Mouse (Mus musculus) neural tube, embryonic 11.5 days (tissue): ENCODE data around the gene Prkar1b. TPM values are rescaled to one million over a fixed set of nuclear protein-coding genes. Genes with fewer than 3 reads are reported as not detected.

ENCODE experiments used
- ATAC-seq: fragments of 200-750 bp; cut with Nextera tagmentation; 2 replicates; pipeline ENCODE4 v1.8.0; 2017; ENCODE audit warnings: moderate number of reproducible peaks, mild to moderate bottlenecking, moderate TSS enrichment, moderate library complexity; ENCODE audit not compliant: insufficient read depth, low FRiP score, low TSS enrichment
- DNase-seq: peaks from one replicate; pipeline ENCODE4 v3.0.0-alpha.2; 2015; ENCODE audit warnings: low spot score
- H3K27ac ChIP-seq: fragments of 300-500 bp; sonication (generic); 2 replicates; pipeline ENCODE4 v1.5.1; 2014; ENCODE audit warnings: low read depth, mild to moderate bottlenecking, low read length
- H3K27me3 ChIP-seq: fragments of 300-500 bp; sonication (generic); 2 replicates; pipeline ENCODE4 v1.6.1; 2014; ENCODE audit warnings: mild to moderate bottlenecking, low read length, mixed read lengths; ENCODE audit not compliant: control insufficient read depth, insufficient read depth
- H3K36me3 ChIP-seq: fragments of 300-500 bp; sonication (generic); 2 replicates; pipeline ENCODE4 v1.6.1; 2014; ENCODE audit warnings: mild to moderate bottlenecking, low read length, moderate library complexity, mixed read lengths; ENCODE audit not compliant: control insufficient read depth, insufficient read depth
- H3K4me1 ChIP-seq: fragments of 300-500 bp; sonication (generic); 2 replicates; pipeline ENCODE4 v1.6.1; 2014; ENCODE audit warnings: low read length, mixed read lengths; ENCODE audit not compliant: control insufficient read depth, insufficient read depth
- H3K4me2 ChIP-seq: fragments of 300-500 bp; sonication (generic); 2 replicates; pipeline ENCODE4 v1.6.1; 2014; ENCODE audit warnings: low read depth, mild to moderate bottlenecking, moderate library complexity
- H3K4me3 ChIP-seq: fragments of 300-500 bp; sonication (generic); 2 replicates; pipeline ENCODE4 v1.5.1; 2014; ENCODE audit warnings: low read depth, low read length
- H3K9ac ChIP-seq: fragments of 300-500 bp; sonication (generic); 2 replicates; pipeline ENCODE4 v1.6.1; 2014; ENCODE audit warnings: mild to moderate bottlenecking, low read length
- H3K9me3 ChIP-seq: fragments of 300-500 bp; sonication (generic); 2 replicates; pipeline ENCODE4 v1.6.1; 2016; ENCODE audit warnings: low read length; ENCODE audit not compliant: control insufficient read depth
- WGBS: fragments of 180-500 bp; shearing (Covaris S2); extraction: QIAGEN DNeasy Blood & Tissue Kit; methylation state at CpG from one replicate; pipeline ENCODE4 v1.1.7; 2014; 5-methylcytosine and 5-hydroxymethylcytosine counted together
- polyA plus RNA-seq: library from polyadenylated mRNA; unstranded; fragments of >200 nt; fragmentation: Nextera tagmentation; extraction: Ambion mirVana; gene quantifications from 2 replicates; pipeline ENCODE4 v1.2.1, GENCODE M21; 2014

Prkar1b gene
- polyA plus RNA-seq, 1 experiment from 2014 or later, result 39.4 TPM

DNA sequence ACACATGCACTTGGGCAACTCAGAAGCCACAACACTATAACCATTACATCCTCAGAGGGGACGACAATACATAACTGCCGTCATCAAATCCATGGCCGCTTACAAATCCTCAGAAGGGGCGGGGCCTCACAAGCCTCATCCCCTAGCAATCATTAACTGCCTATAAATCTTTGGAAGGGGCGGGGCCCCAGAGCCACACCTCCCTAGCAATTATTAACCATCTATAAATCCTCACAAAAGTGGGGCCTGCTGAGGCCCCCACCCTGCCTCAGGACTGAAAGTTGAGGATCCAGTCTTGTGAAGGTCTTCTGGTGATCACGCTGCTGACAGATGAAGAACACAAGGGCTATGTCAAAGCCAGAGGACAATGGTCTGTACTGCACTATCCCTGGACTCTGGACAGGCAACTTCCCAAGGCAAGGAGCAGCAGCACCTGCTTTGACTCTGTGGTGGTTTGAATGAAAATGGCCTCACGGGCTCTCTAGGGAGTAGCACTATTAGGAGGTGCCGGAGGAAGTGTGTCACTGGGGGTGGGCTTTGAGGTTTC lies 10.8 kb downstream of the Prkar1b start:
- Histone ChIP-seq H3K4me2 (no peak overlapping the region), H3K27ac (no peak overlapping the region), H3K9ac (no peak overlapping the region), H3K9me3 (no peaks in the 10 kb centered on the region), H3K4me3 (no peak overlapping the region), H3K4me1 (no peaks in the 10 kb centered on the region), H3K36me3 (no peaks in the 10 kb centered on the region; the same call in 1 of the 2 replicates), H3K27me3 (no peaks in the 10 kb centered on the region)
- no peak for DNase-seq
- WGBS, result 85% methylated on average over 8 of the region's 8 CpGs
- no peak for ATAC-seq

DNA sequence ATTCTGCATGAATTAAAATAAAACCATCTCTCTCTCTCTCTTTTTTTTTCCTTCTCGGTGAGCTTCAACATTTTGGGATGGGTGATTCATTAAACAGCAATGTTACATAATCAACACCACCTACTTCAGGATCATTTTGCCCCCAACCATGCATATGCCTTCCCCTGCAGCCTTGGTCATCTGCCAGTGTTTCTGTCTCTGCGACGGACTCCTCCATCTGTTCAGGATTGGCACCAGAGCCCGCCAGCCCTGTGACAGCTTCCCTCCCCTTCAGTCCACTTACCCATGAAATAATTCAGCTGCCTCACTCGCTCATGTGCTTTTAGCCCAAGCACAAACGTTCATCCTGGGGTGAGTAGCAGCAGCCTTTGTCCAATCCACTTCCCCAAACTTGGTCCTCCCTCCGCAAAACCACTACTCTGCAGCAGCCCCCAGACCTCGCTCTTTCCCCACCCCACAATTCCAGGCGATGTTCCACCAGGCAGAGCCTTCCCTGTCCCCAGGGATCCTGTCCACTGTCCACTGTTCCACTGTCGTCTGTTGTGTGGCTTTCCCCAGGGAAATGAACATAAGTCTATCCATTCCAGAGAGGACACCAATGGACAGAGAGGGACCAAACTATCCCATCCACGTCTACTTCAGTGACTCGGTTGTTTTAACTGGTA lies 11.4 kb downstream of the Prkar1b start:
- Histone ChIP-seq H3K4me1 (no peaks in the 10 kb centered on the region), H3K4me3 (no peak overlapping the region), H3K9ac (no peak overlapping the region), H3K9me3 (no peaks in the 10 kb centered on the region), H3K36me3 (no peaks in the 10 kb centered on the region), H3K27ac (no peak overlapping the region), H3K27me3 (no peaks in the 10 kb centered on the region), H3K4me2 (no peak overlapping the region)
- no peak for ATAC-seq
- no peak for DNase-seq
- WGBS, result 75% methylated on average over 12 of the region's 12 CpGs

DNA sequence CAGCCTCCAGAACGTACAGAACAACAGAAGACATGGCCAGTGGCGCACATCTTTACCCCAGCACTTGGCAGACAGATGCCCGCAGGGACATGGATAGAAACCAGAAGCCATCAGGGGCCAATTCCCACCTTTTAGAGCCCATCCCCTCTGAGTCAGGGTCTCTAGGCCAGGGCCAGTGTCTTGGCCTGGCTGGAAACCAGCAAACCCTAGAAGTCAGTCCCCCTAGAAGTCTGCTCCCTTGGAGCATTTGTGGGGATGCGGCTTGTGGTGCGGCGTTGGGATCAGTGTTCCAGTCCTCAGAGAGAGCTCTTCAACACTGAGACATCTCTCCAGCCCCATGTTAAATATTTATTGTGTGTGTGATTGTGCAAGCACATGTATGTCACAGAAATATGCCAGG lies 12.6 kb downstream of the Prkar1b start:
- DNase-seq, result no peak
- no peaks in the 10 kb centered on the region for H3K36me3 ChIP-seq
- no peak overlapping the region for H3K27ac ChIP-seq
- no peak overlapping the region for H3K9ac ChIP-seq
- no peaks in the 10 kb centered on the region for H3K9me3 ChIP-seq
- WGBS, result 90% methylated on average over 6 of the region's 6 CpGs
- no peak overlapping the region for H3K4me2 ChIP-seq
- H3K4me3 ChIP-seq, result no peak overlapping the region
- H3K4me1 ChIP-seq, result no peaks in the 10 kb centered on the region
- no peak for ATAC-seq
- no peaks in the 10 kb centered on the region for H3K27me3 ChIP-seq

DNA sequence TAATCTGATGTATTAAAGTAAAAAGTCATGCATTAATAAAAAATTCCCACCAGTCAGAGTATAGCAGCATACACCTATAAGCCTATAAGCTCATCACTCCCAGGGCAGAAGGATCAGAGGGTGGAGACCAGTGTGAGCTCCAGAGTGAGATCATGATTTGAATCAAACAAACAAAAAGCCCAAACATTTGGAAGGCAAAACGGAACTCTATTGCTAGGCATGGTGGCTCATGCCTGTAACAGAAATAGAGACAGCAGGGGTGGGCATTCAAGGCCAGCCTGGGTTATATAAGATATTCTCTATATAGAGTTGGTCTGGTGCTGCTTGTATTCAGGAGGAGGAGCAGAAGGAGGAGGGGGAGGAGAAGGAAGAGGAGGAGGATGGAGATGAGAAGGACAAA lies 13.5 kb downstream of the Prkar1b start:
- no peak for DNase-seq
- WGBS, result 67% methylated on average over 1 of the region's 1 CpGs
- no peak overlapping the region for H3K4me3 ChIP-seq

DNA sequence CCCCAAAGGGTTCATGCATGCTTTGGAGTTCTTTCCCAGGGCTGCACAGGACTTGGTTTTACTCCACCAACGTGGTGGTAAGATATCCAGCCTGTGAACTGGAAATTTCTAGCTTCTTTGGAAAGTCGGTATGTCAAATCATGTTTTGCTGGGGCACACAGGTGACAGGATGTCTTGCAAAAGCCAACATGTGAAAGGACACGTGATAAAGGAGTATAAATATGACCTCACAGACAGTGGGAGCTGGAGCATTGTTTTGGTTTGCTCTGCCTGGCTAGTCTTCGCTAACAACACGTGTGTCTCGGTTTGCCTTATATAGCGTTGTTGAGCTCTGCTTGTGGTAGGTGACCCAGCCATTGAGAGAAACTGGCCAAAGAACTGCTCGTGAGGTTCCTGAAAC lies 15.3 kb downstream of the Prkar1b start:
- Histone ChIP-seq H3K27me3 (peaks cover 7% of the 10 kb centered on the region; the same call in 1 of the 2 replicates), H3K9me3 (no peaks in the 10 kb centered on the region), H3K4me3 (no peak overlapping the region), H3K4me2 (no peak overlapping the region), H3K4me1 (no peaks in the 10 kb centered on the region), H3K27ac (no peak overlapping the region), H3K36me3 (no peaks in the 10 kb centered on the region), H3K9ac (no peak overlapping the region)
- 80% methylated on average over 8 of the region's 8 CpGs for WGBS
- DNase-seq, result no peak
- ATAC-seq, result no peak

More for the DNA sequence above, 13.5 kb downstream of the Prkar1b start:
- Histone ChIP-seq H3K9me3 (no peaks in the 10 kb centered on the region), H3K9ac (no peak overlapping the region), H3K27ac (no peak overlapping the region), H3K27me3 (no peaks in the 10 kb centered on the region), H3K36me3 (no peaks in the 10 kb centered on the region), H3K4me2 (no peak overlapping the region), H3K4me1 (no peaks in the 10 kb centered on the region)
- no peak for ATAC-seq

GRCm38 (mm10) chr5:139130351-139130750 lies 19.4 kb downstream of the Prkar1b start:
- DNase-seq, result no peak
- ATAC-seq, result no peak
- H3K9ac ChIP-seq, result no peak overlapping the region
- no peaks in the 10 kb centered on the region for H3K36me3 ChIP-seq
- no peak overlapping the region for H3K4me3 ChIP-seq
- no peak overlapping the region for H3K27ac ChIP-seq
- H3K9me3 ChIP-seq, result no peaks in the 10 kb centered on the region
- no peaks in the 10 kb centered on the region for H3K4me1 ChIP-seq
- H3K27me3 ChIP-seq, result peaks cover 7% of the 10 kb centered on the region; the same call in 1 of the 2 replicates
- WGBS, result 74% methylated on average over 5 of the region's 5 CpGs
- no peak overlapping the region for H3K4me2 ChIP-seq

GRCm38 (mm10) chr5:139129572-139130151 lies 20.1 kb downstream of the Prkar1b start:
- no peaks in the 10 kb centered on the region for H3K4me1 ChIP-seq
- DNase-seq, result peak; percentile 53
- peaks cover 7% of the 10 kb centered on the region; the same call in 1 of the 2 replicates for H3K27me3 ChIP-seq
- peak overlapping the region; percentile 87 for H3K4me2 ChIP-seq
- H3K9ac ChIP-seq, result peak overlapping the region; percentile 62
- H3K9me3 ChIP-seq, result no peaks in the 10 kb centered on the region
- H3K27ac ChIP-seq, result no peak overlapping the region
- ATAC-seq, result peak; percentile 55; the same call in 1 of the 2 replicates
- H3K4me3 ChIP-seq, result peak overlapping the region; percentile 54
- 3% methylated on average over 33 of the region's 55 CpGs for WGBS
- H3K36me3 ChIP-seq, result no peaks in the 10 kb centered on the region

DNA sequence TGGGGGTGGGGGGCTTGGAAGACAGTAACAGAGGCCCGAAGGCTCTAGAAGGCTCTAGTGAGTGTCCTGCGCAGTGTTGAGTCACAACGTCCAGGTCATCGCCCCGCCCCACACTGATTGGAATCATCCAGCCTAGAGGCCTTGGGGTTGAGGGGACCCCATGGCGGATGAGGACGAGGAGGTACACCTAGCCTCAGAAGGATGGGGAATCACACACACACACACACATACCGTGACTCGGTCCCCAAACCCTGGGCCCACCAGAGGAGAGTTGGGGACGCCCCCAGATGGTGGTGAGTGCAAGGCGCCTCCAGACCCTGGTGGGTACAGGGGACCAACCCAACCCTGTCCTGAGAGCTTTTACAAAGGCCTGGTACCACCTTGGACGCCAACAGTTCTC lies 20.7 kb downstream of the Prkar1b start:
- no peak overlapping the region for H3K27ac ChIP-seq
- H3K9me3 ChIP-seq, result no peaks in the 10 kb centered on the region
- ATAC-seq (0 out of 2 replicates have a peak, but pooled peaks have one; percentile 41), DNase-seq (no peak)
- peak overlapping the region; percentile 87 for H3K4me2 ChIP-seq
- H3K36me3 ChIP-seq, result no peaks in the 10 kb centered on the region
- peak overlapping the region; percentile 62 for H3K9ac ChIP-seq
- H3K4me1 ChIP-seq, result no peaks in the 10 kb centered on the region
- peaks cover 7% of the 10 kb centered on the region; the same call in 1 of the 2 replicates for H3K27me3 ChIP-seq
- 12% methylated on average over 12 of the region's 12 CpGs for WGBS
- peak overlapping the region; percentile 54 for H3K4me3 ChIP-seq
